Mouse (Mus musculus): Measurements from ENCODE around the gene Lss.

The Lss gene

DNA sequence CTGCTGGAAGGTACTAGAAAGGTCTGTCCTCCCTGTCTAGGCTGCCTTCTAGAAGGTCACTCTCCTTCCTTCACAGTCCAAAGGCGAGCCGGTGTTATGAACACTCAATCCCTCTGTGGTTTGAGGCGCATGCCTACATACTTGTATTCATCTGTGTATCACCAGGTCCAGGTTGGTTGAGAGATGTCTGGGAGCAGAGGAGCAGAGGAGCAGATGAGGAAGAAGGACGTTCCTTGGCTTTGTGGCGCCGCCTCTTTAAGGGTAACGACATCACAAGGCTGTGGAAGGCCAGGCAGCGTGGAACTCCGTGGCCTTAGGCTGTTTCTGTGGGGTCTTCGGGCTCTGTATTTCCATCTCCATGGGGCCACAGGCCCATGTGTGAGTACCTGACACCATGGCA lies 30.6 kb downstream of the Lss start, which contains the start of gene Spatc1l:
TSS of gene Spatc1l (plus strand) at position 301 of the 400 bp plus-strand sequence.
- in situ Hi-C loops (cut with MboI, MseI): no loop called here

DNA sequence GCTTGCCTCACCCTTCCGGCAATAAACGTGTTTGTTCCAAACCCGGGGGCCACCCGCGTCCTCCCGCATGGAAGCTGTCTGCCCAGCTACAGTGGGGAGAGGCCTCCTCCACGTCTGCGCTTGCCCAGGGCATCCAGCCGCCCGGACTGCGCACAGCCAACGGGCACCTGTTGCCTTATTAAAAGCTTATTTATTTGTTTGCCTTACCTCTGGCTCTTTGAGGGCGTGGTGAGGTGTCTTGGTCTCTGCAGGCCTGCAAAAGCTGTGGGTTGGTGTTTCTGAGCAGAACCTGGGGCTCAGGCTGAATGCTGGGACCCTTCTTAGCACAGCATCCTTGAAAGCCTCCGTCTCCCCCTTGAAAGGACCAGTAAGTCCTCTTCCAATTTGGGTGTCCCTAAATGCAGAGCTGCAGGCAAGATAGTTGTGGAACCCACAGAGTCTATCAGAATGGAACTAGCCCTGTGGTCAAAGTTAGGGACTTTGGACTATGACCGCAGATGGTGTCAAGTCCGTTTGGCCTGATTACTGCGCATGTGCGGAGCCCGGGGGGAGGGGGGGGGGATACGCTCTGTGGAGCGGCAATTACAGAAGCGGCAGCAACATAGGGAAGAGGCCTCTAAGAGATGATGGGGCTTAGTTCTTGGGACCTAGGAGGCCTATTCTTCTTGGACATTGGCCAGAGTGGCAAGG lies 38.8 kb downstream of the Lss start:
- in situ Hi-C loops (cut with MboI, MseI): no loop called here

DNA sequence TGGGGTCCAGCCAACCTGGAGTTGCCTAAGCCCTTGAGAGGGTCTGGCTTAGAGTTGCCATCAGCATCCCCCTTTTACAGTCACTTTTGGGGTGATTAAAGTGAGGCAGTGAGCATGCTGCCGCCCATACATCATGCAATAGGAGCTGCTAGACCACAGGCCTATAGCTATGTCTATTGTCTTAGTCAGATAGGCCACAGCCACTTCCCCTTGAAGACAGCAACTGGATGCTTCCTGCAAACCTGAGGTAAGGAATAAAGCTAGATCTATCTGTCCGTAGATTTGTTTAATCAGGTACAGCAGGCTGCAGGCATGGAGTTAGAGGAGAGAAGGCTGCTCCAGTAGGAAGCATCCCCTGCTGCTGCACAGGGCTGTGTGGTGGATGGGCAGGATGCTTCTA lies 39.7 kb downstream of the Lss start:
- in situ Hi-C loops (cut with MboI, MseI): no loop called here

DNA sequence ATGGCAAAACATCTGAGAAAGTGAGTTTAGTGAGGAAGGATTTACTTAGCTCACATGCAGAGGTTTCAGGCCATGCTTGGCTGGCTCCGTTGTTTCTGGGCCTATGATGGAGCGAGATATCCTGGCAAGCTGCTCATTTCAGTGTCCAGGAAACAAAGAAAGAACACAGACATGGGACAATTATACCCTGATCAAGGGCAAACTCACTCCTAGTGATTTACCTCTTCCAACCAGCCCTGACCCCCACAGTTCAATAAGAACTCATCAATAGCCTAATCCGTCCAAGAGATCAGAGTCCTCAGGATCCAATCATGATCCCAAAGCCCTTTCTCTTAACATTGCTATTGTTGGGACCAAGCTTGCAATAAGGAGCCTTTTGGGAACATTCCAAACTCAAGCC lies 40.8 kb downstream of the Lss start:
- in situ Hi-C loops (cut with MboI, MseI): no loop called here

DNA sequence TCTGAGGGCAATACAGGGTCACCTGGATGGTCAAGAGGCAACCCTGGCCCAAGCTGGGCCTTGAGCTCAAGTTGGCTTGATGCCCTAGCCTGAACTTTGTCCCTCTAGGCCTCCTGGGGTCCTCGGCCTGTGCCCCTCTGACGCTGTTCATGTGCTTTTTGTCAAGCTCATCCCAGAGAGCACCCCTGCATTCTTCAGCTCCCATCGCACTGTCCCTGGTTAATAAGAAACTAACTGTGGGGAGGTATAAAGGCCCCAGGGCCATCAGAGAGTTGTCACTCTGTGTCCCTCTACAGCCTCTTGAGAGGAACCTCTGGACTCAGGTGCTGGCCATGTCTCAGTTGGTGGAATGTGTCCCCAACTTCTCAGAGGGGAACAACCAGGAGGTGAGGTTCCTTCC lies 44.0 kb downstream of the Lss start, which contains the start of gene Ftcd:
TSS of gene Ftcd (plus strand) at position 275 of the 400 bp plus-strand sequence.
- in situ Hi-C loops (cut with MboI, MseI): no loop called here

DNA sequence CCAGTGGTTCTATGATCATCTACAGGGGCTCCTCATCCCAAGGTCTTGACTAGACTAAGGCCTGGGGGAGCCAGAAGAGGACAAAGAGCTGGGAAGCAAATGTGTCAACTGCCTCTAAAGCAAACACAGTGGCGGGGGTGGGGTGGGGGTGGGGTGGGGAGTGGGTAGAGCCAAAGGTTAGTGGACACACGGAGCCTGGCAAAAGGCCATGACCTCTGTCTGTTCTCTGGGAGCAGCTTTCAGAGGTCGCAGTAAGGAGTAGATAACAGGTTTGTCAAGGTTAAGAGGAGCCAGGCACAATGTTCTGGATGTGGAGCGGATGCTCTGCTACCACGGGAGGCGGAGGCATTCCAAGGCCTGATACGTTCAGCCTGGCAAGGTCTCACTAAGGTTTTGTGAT lies 45.5 kb downstream of the Lss start:
- in situ Hi-C loops (cut with MboI, MseI): no loop called here

DNA sequence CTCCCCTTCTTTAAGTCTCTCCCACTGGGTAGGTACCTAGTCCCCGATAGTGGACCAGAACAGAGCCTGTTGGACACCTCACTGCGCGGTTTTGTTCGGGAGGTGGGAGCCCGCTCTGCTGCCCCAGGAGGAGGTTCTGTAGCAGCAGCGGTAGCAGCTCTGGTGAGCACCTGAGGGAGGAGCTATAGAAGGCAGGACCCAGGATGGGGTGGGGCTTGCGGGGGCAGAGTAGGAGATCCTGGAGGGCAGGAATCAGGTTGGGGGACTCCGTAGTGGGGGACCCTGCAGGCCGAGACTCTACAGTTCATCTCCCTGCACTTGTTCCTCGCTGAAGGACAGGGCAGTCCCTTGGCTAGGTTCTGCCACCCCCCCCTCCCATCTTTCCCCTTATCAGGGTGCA lies 52.8 kb downstream of the Lss start:
- in situ Hi-C loops (cut with MboI, MseI): no loop called here

DNA sequence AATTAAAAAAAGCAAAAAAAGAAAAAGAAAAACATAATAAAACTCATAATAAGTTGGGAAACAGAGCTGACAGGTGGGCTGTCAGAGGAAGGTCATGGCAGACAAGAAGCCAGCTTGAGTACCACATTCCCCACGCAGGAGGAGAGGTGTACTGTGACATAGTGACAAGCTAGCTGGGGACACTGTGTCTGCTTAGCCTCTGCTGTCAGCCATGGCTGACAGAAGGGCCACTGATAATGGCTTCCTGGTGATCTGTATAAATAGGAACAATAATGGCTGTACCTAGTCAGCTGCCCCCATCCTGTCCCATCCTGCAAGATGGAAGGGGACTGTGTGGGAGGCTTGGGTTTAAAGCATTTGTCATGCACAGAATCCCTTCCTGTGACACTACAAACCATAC lies 54.8 kb downstream of the Lss start:
- in situ Hi-C loops (cut with MboI, MseI): no loop called here

DNA sequence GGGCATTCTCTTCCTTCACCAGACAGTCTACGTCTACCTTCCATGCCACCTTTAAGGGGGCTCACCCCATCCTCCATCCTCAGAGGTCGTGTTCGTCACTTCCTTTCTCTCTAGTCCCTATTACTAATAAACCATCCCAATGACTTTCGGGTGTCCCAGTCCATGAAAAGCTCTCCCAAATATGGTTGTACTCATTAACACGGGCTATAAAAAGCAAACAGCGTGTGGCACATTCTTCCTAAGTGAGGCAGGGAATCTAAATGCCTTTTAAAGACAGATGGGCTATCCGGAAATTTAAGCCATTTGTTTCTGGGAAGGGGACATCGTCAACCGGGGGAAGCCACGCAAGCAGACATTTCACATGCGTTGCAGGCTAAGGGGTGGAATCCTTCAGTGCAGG lies 58.8 kb downstream of the Lss start:
- in situ Hi-C loops (cut with MboI, MseI): loop anchor here (10.0 kb wide), 1 partner anchor 1295 kb away; no protein-coding TSS in a partner anchor

DNA sequence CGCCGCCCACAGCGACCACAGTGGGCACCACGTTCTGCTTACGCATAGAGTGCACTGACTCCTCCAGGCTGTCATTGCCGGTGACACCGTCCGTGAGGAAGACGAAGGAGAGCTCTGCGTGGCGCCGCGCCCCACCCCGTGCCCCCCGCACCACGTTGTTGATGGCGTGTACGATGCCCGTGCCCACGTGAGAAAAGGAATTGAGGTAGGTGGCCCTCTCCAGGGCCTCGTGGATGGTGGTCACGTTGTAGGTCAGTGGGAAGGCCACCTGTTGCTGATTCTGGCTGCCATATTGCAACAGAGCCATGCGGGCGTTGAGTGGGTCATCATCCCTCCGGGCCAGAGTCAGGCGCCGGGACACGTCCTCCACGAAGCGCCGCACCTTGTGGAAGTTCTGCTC lies 65.0 kb downstream of the Lss start:
- in situ Hi-C loops (cut with MboI, MseI): loop anchor here (10.0 kb wide), 1 partner anchor 1288 kb away; no protein-coding TSS in a partner anchor

DNA sequence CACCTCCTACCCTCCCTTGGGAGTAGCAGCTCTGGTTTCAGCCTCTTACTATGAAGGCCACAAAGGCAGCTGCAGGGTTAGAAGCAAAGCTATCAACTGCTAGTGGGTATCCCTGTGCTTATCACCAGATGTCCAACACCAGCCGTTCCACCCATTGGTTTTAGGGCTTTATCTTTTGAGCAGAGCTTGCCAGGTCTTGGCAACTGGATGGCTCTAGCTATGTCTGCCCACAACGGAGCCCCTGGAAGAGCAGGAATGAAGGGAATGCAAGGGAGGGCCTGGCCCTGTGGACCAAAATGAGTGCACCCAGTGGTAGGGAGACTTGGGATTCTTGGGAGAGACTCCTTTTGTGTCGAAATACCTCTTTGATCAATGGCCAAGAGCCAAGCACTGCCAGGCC lies 71.3 kb downstream of the Lss start:
- in situ Hi-C loops (cut with MboI, MseI): no loop called here

Data from T-helper 1 cell (primary cell).